Comparison of ENCODE assay signal across 32 mouse cellular contexts in genomic region chr12:70097316-70097715, GRCm38 (mm10). TPM values are rescaled to one million over a fixed set of nuclear protein-coding genes. Genes with fewer than 3 reads are reported as not detected.
DNase-seq lines count a peak whose midpoint lies in the region; ATAC-seq and TF ChIP-seq lines count a peak whose summit lies in the region.
"Had no signal": no experiment of that assay in that cellular context is flagged by ENCODE, and none has a peak within 500 bp of the region (broad histone marks: within the 10 kb centered on the region; RNA-seq: fewer than 3 reads in every experiment).

No protein-coding gene starts in this region.

- ATAC-seq in heart, embryonic 16.5 days (replicated peaks; ENCODE audit: extremely low read depth, insufficient read depth, low FRiP score) = peak; percentile 45; the same call in 1 of the 2 replicates
- ATAC-seq: intestine, embryonic 15.5 days had no signal

- no peaks in the 10 kb centered on the region for H3K27me3 ChIP-seq in heart, embryonic 16.5 days (ENCODE audit: control insufficient read depth, insufficient read depth, low read length)
- H3K27me3 ChIP-seq: embryonic facial prominence, embryonic 12.5 days; forebrain, embryonic 12.5 days; hindbrain, embryonic 15.5 days; intestine, embryonic 15.5 days; limb, embryonic 13.5 days; liver, embryonic 13.5 days; midbrain, embryonic 12.5 days; neural tube, embryonic 15.5 days had no signal

- 68% methylated on average over 3 of the region's 3 CpGs for WGBS in heart, embryonic 16.5 days
- WGBS in olfactory bulb, adult 2 months = 50% methylated on average over 3 of the region's 3 CpGs

- H3K4me1 ChIP-seq in heart, embryonic 16.5 days (ENCODE audit: control insufficient read depth, insufficient read depth, low read length) = peaks cover 10% of the 10 kb centered on the region; the same call in 1 of the 2 replicates
- H3K4me1 ChIP-seq in olfactory bulb, adult 2 months (ENCODE audit: control insufficient read depth, insufficient read depth, low read length) = peaks cover 8% of the 10 kb centered on the region
- H3K4me1 ChIP-seq: intestine, embryonic 15.5 days; limb, embryonic 13.5 days; liver, embryonic 13.5 days had no signal

- no peak for DNase-seq in heart, adult 8-10 months (ENCODE audit: low spot score)
- peak; percentile 88 for DNase-seq in 416B (ENCODE audit: low read depth)
- DNase-seq in adrenal gland, adult 8-10 months = peak; percentile 80
- DNase-seq in cerebellum, adult 9-10 months = no peak
- DNase-seq in lung, adult 18-20 months = no peak
- DNase-seq: cerebellum, adult 11-12 months; cerebellum, postnatal 14 days; kidney, postnatal 25 days; layer of hippocampus, postnatal 36 days; liver, embryonic 13.5 days; lung, embryonic 14.5 days; thymus, adult 2 months; thymus, postnatal 4 days had no signal

- H3K9me3 ChIP-seq in heart, embryonic 16.5 days (replicated peaks; ENCODE audit: control insufficient read depth, low read length) = no peaks in the 10 kb centered on the region
- H3K9me3 ChIP-seq: embryonic facial prominence, embryonic 12.5 days; forebrain, embryonic 12.5 days; hindbrain, embryonic 15.5 days; intestine, embryonic 15.5 days; limb, embryonic 13.5 days; liver, embryonic 13.5 days; midbrain, embryonic 12.5 days; neural tube, embryonic 15.5 days had no signal

- no peak overlapping the region for H3K4me2 ChIP-seq in heart, embryonic 16.5 days (ENCODE audit: low read depth, low read length)
- H3K4me2 ChIP-seq: embryonic facial prominence, embryonic 12.5 days; forebrain, embryonic 12.5 days; heart, embryonic 11.5 days; hindbrain, embryonic 15.5 days; intestine, embryonic 15.5 days; limb, embryonic 13.5 days; liver, embryonic 13.5 days; lung, embryonic 14.5 days; midbrain, embryonic 12.5 days; neural tube, embryonic 15.5 days had no signal

- H3K4me3 ChIP-seq in heart, embryonic 16.5 days (ENCODE audit: low read length) = no peak overlapping the region
- H3K4me3 ChIP-seq in olfactory bulb, adult 2 months (ENCODE audit: insufficient read depth, low read depth, low read length) = no peak overlapping the region
- H3K4me3 ChIP-seq: embryonic facial prominence, embryonic 12.5 days; forebrain, embryonic 12.5 days; hindbrain, embryonic 15.5 days; intestine, embryonic 15.5 days; layer of hippocampus, adult 2 months; limb, embryonic 13.5 days; liver, embryonic 13.5 days; midbrain, embryonic 12.5 days; neural tube, embryonic 15.5 days had no signal

- H3K36me3 ChIP-seq in heart, embryonic 16.5 days (ENCODE audit: control insufficient read depth, insufficient read depth) = peaks cover 3% of the 10 kb centered on the region; the same call in 1 of the 2 replicates
- H3K36me3 ChIP-seq: hindbrain, embryonic 15.5 days; liver, embryonic 13.5 days; neural tube, embryonic 15.5 days had no signal

- no peak for TF ChIP-seq POLR2A in olfactory bulb, adult 2 months (IDR thresholded peaks at IDR 0.05; ENCODE audit: insufficient read depth, low read depth, low read length)

- no peak overlapping the region for H3K27ac ChIP-seq in heart, embryonic 16.5 days (ENCODE audit: low read length)
- peak overlapping the region; percentile 42; the same call in 1 of the 2 replicates for H3K27ac ChIP-seq in olfactory bulb, adult 2 months (ENCODE audit: insufficient read depth, low read depth, low read length)
- H3K27ac ChIP-seq: embryonic facial prominence, embryonic 12.5 days; forebrain, embryonic 12.5 days; hindbrain, embryonic 15.5 days; intestine, embryonic 15.5 days; layer of hippocampus, adult 2 months; limb, embryonic 13.5 days; liver, embryonic 13.5 days; midbrain, embryonic 12.5 days; neural tube, embryonic 15.5 days; stomach, postnatal 0 days had no signal

- TF ChIP-seq CTCF in olfactory bulb, adult 2 months (IDR thresholded peaks at IDR 0.05; ENCODE audit: insufficient read depth, low read depth, low read length) = no peak

- no peak overlapping the region for H3K9ac ChIP-seq in heart, embryonic 16.5 days (ENCODE audit: low read length)
- H3K9ac ChIP-seq: embryonic facial prominence, embryonic 12.5 days; forebrain, embryonic 12.5 days; hindbrain, embryonic 15.5 days; intestine, embryonic 15.5 days; limb, embryonic 13.5 days; liver, embryonic 13.5 days; lung, embryonic 14.5 days; midbrain, embryonic 12.5 days; neural tube, embryonic 15.5 days had no signal

RNA-seq across cellular contexts. Expression of gene Nin, which starts 16.2 kb away (rescaled TPM):
- polyA plus RNA-seq in heart, embryonic 16.5 days (2015; fragmentation: Nextera tagmentation; extraction: Ambion mirVana) = 7.9 and 9.8 TPM in 2 replicates
- total RNA-seq in heart, adult 8-10 months (2022) = 10 to 100 TPM; 13.1 to 17.0 (median 14.7) TPM
- total RNA-seq in adrenal gland, adult 8-10 months (2022) = 10 to 100 TPM; 27.4 to 55.2 (median 38.7) TPM
- polyA plus RNA-seq in olfactory bulb, adult 2 months (2012; ENCODE audit: insufficient read depth, insufficient read length, low replicate concordance, missing spikeins) = 62.8 TPM in 1 of 2 replicates, not detected in the other

RNA-seq across cellular contexts. Expression of gene Abhd12b, which starts 56.6 kb away (rescaled TPM):
- not detected in 2 replicates for polyA plus RNA-seq in heart, embryonic 16.5 days (2015; fragmentation: Nextera tagmentation; extraction: Ambion mirVana)
- total RNA-seq in heart, adult 8-10 months (2022) = not detected
- total RNA-seq in adrenal gland, adult 8-10 months (2022) = not detected
- not detected in 2 replicates for polyA plus RNA-seq in olfactory bulb, adult 2 months (2012; ENCODE audit: insufficient read depth, insufficient read length, low replicate concordance, missing spikeins)
- total RNA-seq: gastrocnemius, adult 8-10 months; granulocyte monocyte progenitor cell, adult 5-6 weeks; heart, postnatal 25 days; layer of hippocampus, adult 2 months; left cerebral cortex, postnatal 10 days; megakaryocyte, adult 5-6 weeks had no signal
- polyA plus RNA-seq: forebrain, embryonic 12.5 days; heart, embryonic 11.5 days; hindbrain, embryonic 15.5 days; kidney, embryonic 14.5 days; limb, embryonic 13.5 days; liver, embryonic 13.5 days; midbrain, embryonic 12.5 days; small intestine, adult 2 months had no signal

Comparison
In these comparisons a context has a peak if more than half of its experiments do, and no peak if none do; other contexts are left out.
1. DNase-seq: peak in 416B (single experiment) and adrenal gland, adult 8-10 months (single experiment); none in heart, adult 8-10 months (single experiment), cerebellum, adult 9-10 months (single experiment) and lung, adult 18-20 months (0 of 2).